Comparison of ENCODE assay signal across 8 mouse cellular contexts in genomic region chr6:88731991-88732390, GRCm38 (mm10). TPM values are rescaled to one million over a fixed set of nuclear protein-coding genes. Genes with fewer than 3 reads are reported as not detected.
DNase-seq lines count a peak whose midpoint lies in the region; TF ChIP-seq lines count a peak whose summit lies in the region.

No protein-coding gene starts in this region.

- TF ChIP-seq POLR2A in cortical plate, adult 2 months (IDR thresholded peaks at IDR 0.05; ENCODE audit: extremely low read depth, insufficient read depth, low read length): no peak

- H3K27ac ChIP-seq in cortical plate, adult 2 months (ENCODE audit: insufficient read depth, low read length): peak overlapping the region; percentile 5

- peaks cover 21% of the 10 kb centered on the region for H3K4me1 ChIP-seq in cortical plate, adult 2 months (ENCODE audit: control insufficient read depth, insufficient read depth, low read length)

- no peaks in the 10 kb centered on the region for H3K79me2 ChIP-seq in C2C12 (ENCODE audit: control insufficient read depth, insufficient read depth)

- H3K4me3 ChIP-seq in C2C12 (ENCODE audit: insufficient read depth, poor library complexity, severe bottlenecking): peak overlapping the region; percentile 11
- no peak overlapping the region for H3K4me3 ChIP-seq in cortical plate, adult 2 months (ENCODE audit: insufficient read depth, low read length)

- no peak for TF ChIP-seq CTCF in C2C12 (IDR thresholded peaks at IDR 0.05; ENCODE audit: control insufficient read depth, insufficient read depth, insufficient read length)
- TF ChIP-seq CTCF in cortical plate, adult 2 months (IDR thresholded peaks at IDR 0.05; ENCODE audit: extremely low read depth, insufficient read depth, low read length): no peak

- peak; percentile 84 to 95 for DNase-seq in adrenal gland, adult (ENCODE audit: inconsistent age in 2 of 2, low spot score in 1 of 2)
- no peak for DNase-seq in adrenal gland, postnatal 4 days (ENCODE audit: low spot score in 2 of 2)
- peak; percentile 85 for DNase-seq in kidney, postnatal 10 days
- DNase-seq in testis, postnatal 14 days (ENCODE audit: low spot score): peak; percentile 42
- no peak for DNase-seq in left cerebral cortex, adult 8-10 months (ENCODE audit: low spot score in 2 of 2)
- DNase-seq in thymus, postnatal 14 days: no peak

- H3K27me3 ChIP-seq in C2C12 (ENCODE audit: control insufficient read depth, insufficient read depth, insufficient read length): peaks cover 6% of the 10 kb centered on the region

- H3ac ChIP-seq in C2C12 (ENCODE audit: control insufficient read depth, insufficient read length, low read depth): no peak overlapping the region

- no peaks in the 10 kb centered on the region for H3K36me3 ChIP-seq in C2C12 (ENCODE audit: control insufficient read depth, insufficient read depth)

- no peaks in the 10 kb centered on the region for H3K79me3 ChIP-seq in C2C12 (ENCODE audit: low read depth)

TF ChIP-seq in C2C12, 6 proteins besides CTCF, POLR2A, EP300 and RAD21:
- TF ChIP-seq MYOG (IDR thresholded peaks at IDR 0.05; ENCODE audit: control insufficient read depth, extremely low read depth, insufficient read length) (no peak), USF1 (IDR thresholded peaks at IDR 0.05; ENCODE audit: low read depth) (no peak), FOSL1 (IDR thresholded peaks at IDR 0.05; ENCODE audit: insufficient read depth, low read length, poor library complexity, severe bottlenecking) (no peak), MYOD1 (IDR thresholded peaks at IDR 0.05; ENCODE audit: control insufficient read depth, insufficient read length, low read depth) (no peak), CEBPB (IDR thresholded peaks at IDR 0.05; ENCODE audit: low read depth) (no peak), MAX (IDR thresholded peaks at IDR 0.05) (no peak)

RNA-seq across cellular contexts. Expression of gene Mgll, which starts 7.8 kb away (rescaled TPM):
- total RNA-seq in adrenal gland, postnatal 4 days (2021): 10 to 100 TPM; 83.6 to 88.1 TPM
- 1.3 TPM for polyA plus RNA-seq in C2C12 (2012; fragmentation: generic; extraction: Trizol)
- 220 TPM in 2 replicates for polyA plus RNA-seq in cortical plate, adult 2 months (2012; rRNA removed)
- 100 to 1,000 TPM; 167 to 184 (median 176) TPM for total RNA-seq in left cerebral cortex, adult 8-10 months (2022)

Comparison
In these comparisons a context has a peak if more than half of its experiments do, and no peak if none do; other contexts are left out.
1. DNase-seq: peak in adrenal gland, adult (2 of 2), kidney, postnatal 10 days (single experiment) and testis, postnatal 14 days (single experiment); none in adrenal gland, postnatal 4 days (0 of 2), left cerebral cortex, adult 8-10 months (0 of 2) and thymus, postnatal 14 days (single experiment).